In genomic region chr17:6317339-6317985, GRCm38 (mm10) we compare ENCODE assay signal across 8 mouse cellular contexts. TPM values are rescaled to one million over a fixed set of nuclear protein-coding genes. Genes with fewer than 3 reads are reported as not detected.
DNase-seq lines count a peak whose midpoint lies in the region; ATAC-seq lines count a peak whose summit lies in the region.
"Not testable (repeated sequence)": the region's sequence is repeated elsewhere in the genome, so short reads cannot be mapped to it uniquely, and the experiment has no call there.

Gene Dynlt1a, minus strand, starts transcription at chr17:6317500.

- H3K27ac ChIP-seq in hindbrain, embryonic 16.5 days (ENCODE audit: low read depth, low read length), result 0 out of 2 replicates have a peak within 1 kb of the TSS, but pooled peaks have one; percentile 44

- H3K4me1 ChIP-seq in hindbrain, embryonic 16.5 days (ENCODE audit: control insufficient read depth, insufficient read depth, low read depth, low read length), result not testable (repeated sequence)

- not testable (repeated sequence) for H3K9me3 ChIP-seq in hindbrain, embryonic 16.5 days (ENCODE audit: control insufficient read depth, low read length)

- not testable (repeated sequence) for H3K27me3 ChIP-seq in hindbrain, embryonic 16.5 days (replicated peaks; ENCODE audit: control insufficient read depth, insufficient read depth, low read length)

- H3K4me2 ChIP-seq in hindbrain, embryonic 16.5 days (ENCODE audit: low read length), result peak within 1 kb of the TSS; percentile 52

- H3K36me3 ChIP-seq in hindbrain, embryonic 16.5 days (ENCODE audit: control insufficient read depth, insufficient read depth, low read length), result not testable (repeated sequence)

- peak within 1 kb of the TSS; percentile 53 for H3K9ac ChIP-seq in hindbrain, embryonic 16.5 days (ENCODE audit: low read depth, low read length)

- ATAC-seq in hindbrain, embryonic 16.5 days, result peak; percentile 85

- 7% methylated on average over 23 of the region's 23 CpGs for WGBS in hindbrain, embryonic 16.5 days

- H3K4me3 ChIP-seq in hindbrain, embryonic 16.5 days (ENCODE audit: low read length), result peak within 1 kb of the TSS; percentile 42

- peak; percentile 98 for DNase-seq in ZHBTc4 (ENCODE audit: low read depth, low spot score)
- DNase-seq in cerebellum, postnatal 4 days (ENCODE audit: low spot score in 2 of 2), result peak; percentile 100
- DNase-seq in gastrocnemius, adult 18-20 months (ENCODE audit: low spot score), result peak; percentile 99
- DNase-seq in left cerebral cortex, adult 18-20 months (ENCODE audit: low spot score in 2 of 2), result peak; percentile 88 to 93
- DNase-seq in lung, postnatal 4 days, result peak; percentile 100
- peak; percentile 97 for DNase-seq in retina, postnatal 1 day
- peak; percentile 94 to 97 for DNase-seq in urinary bladder, adult 18-20 months (ENCODE audit: low spot score in 2 of 2)

RNA-seq across cellular contexts. Expression of gene Dynlt1a, which starts in this region (rescaled TPM):
- 1 to 10 TPM; 3.3 TPM for total RNA-seq in gastrocnemius, adult 18-20 months (2021)
- 47.9 and 51.4 TPM in 2 replicates for polyA plus RNA-seq in hindbrain, embryonic 16.5 days (2015; fragmentation: Nextera tagmentation; extraction: Ambion mirVana)
- 10 to 100 TPM; 12.2 to 13.8 TPM for total RNA-seq in left cerebral cortex, adult 18-20 months (2021)

Comparison
In these comparisons a context has a peak if more than half of its experiments do, and no peak if none do; other contexts are left out.
1. Peak in every context shown above with its lines: DNase-seq, ATAC-seq, H3K4me3 ChIP-seq and H3K27ac ChIP-seq.